Mouse (Mus musculus) bone marrow macrophage, adult 2 months (primary cell): ENCODE measurements around the gene Taar8c. TPM values are rescaled to one million over a fixed set of nuclear protein-coding genes. Genes with fewer than 3 reads are reported as not detected.

ENCODE experiments used
- H3K27ac ChIP-seq: 2 replicates; pipeline ENCODE4 v1.5.1; 2012; ENCODE audit warnings: low read depth, low read length; ENCODE audit not compliant: insufficient read depth
- H3K4me1 ChIP-seq: 2 replicates; pipeline ENCODE4 v1.6.1; 2012; ENCODE audit warnings: low read length; ENCODE audit not compliant: control insufficient read depth, insufficient read depth
- H3K4me3 ChIP-seq: 2 replicates; pipeline ENCODE4 v1.5.1; 2012; ENCODE audit warnings: mild to moderate bottlenecking, low read length, moderate library complexity; ENCODE audit not compliant: insufficient read depth
- CTCF ChIP-seq: IDR thresholded peaks from 2 replicates; pipeline ENCODE4 v1.5.1; 2012; ENCODE audit warnings: low read depth, mild to moderate bottlenecking, low read length, moderate library complexity
- POLR2A ChIP-seq: IDR thresholded peaks from 2 replicates; pipeline ENCODE4 v1.6.1; 2012; ENCODE audit warnings: mild to moderate bottlenecking, low read depth, low read length, borderline replicate concordance
- polyA plus RNA-seq: library from polyadenylated mRNA; stranded (reverse); fragments of >200 nt; gene quantifications from 2 replicates; pipeline ENCODE4 v1.2.4, GENCODE M21; 2012; ENCODE audit not compliant: missing spikeins, insufficient read depth, insufficient read length

Taar8c gene
- polyA plus RNA-seq, 1 experiment, result not detected

- Histone ChIP-seq H3K4me3 (no peak overlapping the region), H3K4me1 (peaks cover 7% of the 10 kb centered on the region)
- TF ChIP-seq CTCF (no peak), POLR2A (no peak)
Measured at GRCm38 (mm10) chr10:24058986-24059385, 42.7 kb downstream of the Taar8c start.

GRCm38 (mm10) chr10:24052039-24052438 lies 49.7 kb downstream of the Taar8c start:
- Histone ChIP-seq H3K4me1 (no peaks in the 10 kb centered on the region), H3K4me3 (no peak overlapping the region), H3K27ac (no peak overlapping the region)
- TF ChIP-seq POLR2A (no peak), CTCF (no peak)

More at GRCm38 (mm10) chr10:24058986-24059385, 42.7 kb downstream of the Taar8c start:
- no peak overlapping the region for H3K27ac ChIP-seq

Other genes with a start within 250 kb of the Taar8c start
- gene Vnn1, start 207.2 kb downstream of the Taar8c start, polyA plus RNA-seq, result not detected in 2 replicates
- gene Taar1, start 181.6 kb downstream of the Taar8c start, polyA plus RNA-seq, result not detected in 2 replicates
- gene Taar2, start 163.3 kb downstream of the Taar8c start, polyA plus RNA-seq, result not detected in 2 replicates
- gene Taar3, start 152.4 kb downstream of the Taar8c start, polyA plus RNA-seq, result not detected in 2 replicates
- gene Taar4, start 141.4 kb downstream of the Taar8c start, polyA plus RNA-seq, result not detected in 2 replicates
- not detected in 2 replicates for gene Taar5, start 131.2 kb downstream of the Taar8c start, polyA plus RNA-seq
- not detected in 2 replicates for gene Taar6, start 116.3 kb downstream of the Taar8c start, polyA plus RNA-seq
- gene Taar7a, start 108.4 kb downstream of the Taar8c start, polyA plus RNA-seq, result not detected in 2 replicates
- not detected in 2 replicates for gene Taar7b, start 102.0 kb downstream of the Taar8c start, polyA plus RNA-seq
- gene Taar7d, start 74.7 kb downstream of the Taar8c start, polyA plus RNA-seq, result not detected in 2 replicates
- gene Taar7e, start 64.3 kb downstream of the Taar8c start, polyA plus RNA-seq, result not detected in 2 replicates
- gene Taar7f, start 52.4 kb downstream of the Taar8c start, polyA plus RNA-seq, result not detected in 2 replicates
- gene Taar8a, start 25.4 kb downstream of the Taar8c start, polyA plus RNA-seq, result not detected in 2 replicates
- not detected in 2 replicates for gene Taar8b, start 9.6 kb downstream of the Taar8c start, polyA plus RNA-seq
- gene Taar9, start 7.6 kb upstream of the Taar8c start, polyA plus RNA-seq, result not detected in 2 replicates
- 140 and 151 TPM in 2 replicates for gene Stx7, start 47.4 kb upstream of the Taar8c start, polyA plus RNA-seq
- gene Moxd1, start 121.6 kb upstream of the Taar8c start, polyA plus RNA-seq, result not detected in 2 replicates